Mouse (Mus musculus) hindbrain, postnatal 0 days (tissue): ENCODE results near the gene Ralgps2. TPM values are rescaled to one million over a fixed set of nuclear protein-coding genes. Genes with fewer than 3 reads are reported as not detected.

Source experiments
- ATAC-seq: fragments of 200-750 bp; cut with Nextera tagmentation; 2 replicates; pipeline ENCODE4 v1.8.0; 2017; ENCODE audit warnings: mild to moderate bottlenecking, moderate TSS enrichment, moderate library complexity
- DNase-seq: peaks from one replicate; pipeline ENCODE4 v3.0.0-alpha.2; 2015; ENCODE audit warnings: low spot score
- H3K27ac ChIP-seq: fragments of 300-500 bp; sonication (generic); 2 replicates; pipeline ENCODE4 v1.5.1; 2014; ENCODE audit warnings: mild to moderate bottlenecking
- H3K27me3 ChIP-seq: fragments of 300-500 bp; sonication (generic); 2 replicates; pipeline ENCODE4 v1.6.1; 2014; ENCODE audit warnings: low read length, mixed read lengths; ENCODE audit not compliant: insufficient read depth
- H3K36me3 ChIP-seq: fragments of 300-500 bp; sonication (generic); 2 replicates; pipeline ENCODE4 v1.6.1; 2014; ENCODE audit warnings: low read length, mixed read lengths; ENCODE audit not compliant: insufficient read depth
- H3K4me1 ChIP-seq: fragments of 300-500 bp; sonication (generic); 2 replicates; pipeline ENCODE4 v1.6.1; 2014; ENCODE audit warnings: antibody characterized with exemption, low read length, mixed read lengths; ENCODE audit not compliant: insufficient read depth
- H3K4me2 ChIP-seq: fragments of 300-500 bp; sonication (generic); 2 replicates; pipeline ENCODE4 v1.6.1; 2014; ENCODE audit warnings: low read depth, mild to moderate bottlenecking, low read length, moderate library complexity, mixed read lengths
- H3K4me3 ChIP-seq: fragments of 300-500 bp; sonication (generic); 2 replicates; pipeline ENCODE4 v1.5.1; 2014; ENCODE audit warnings: low read length
- H3K9ac ChIP-seq: fragments of 300-500 bp; sonication (generic); replicated peaks from 2 replicates; pipeline ENCODE4 v1.6.1; 2014; ENCODE audit warnings: mild to moderate bottlenecking, low read length, moderate library complexity, mixed read lengths
- H3K9me3 ChIP-seq: fragments of 300-500 bp; sonication (generic); 2 replicates; pipeline ENCODE4 v1.6.1; 2016; ENCODE audit warnings: low read length, mixed read lengths
- CTCF ChIP-seq: IDR thresholded peaks from 2 replicates; pipeline ENCODE4 v1.5.1; 2016; ENCODE audit warnings: antibody characterized with exemption, control low read depth, low read depth
- WGBS: fragments of 180-500 bp; shearing (Covaris S2); extraction: QIAGEN DNeasy Blood & Tissue Kit; methylation state at CpG from one replicate; pipeline ENCODE4 v1.1.7; 2014; 5-methylcytosine and 5-hydroxymethylcytosine counted together
- polyA plus RNA-seq: library from polyadenylated mRNA; unstranded; fragments of >200 nt; fragmentation: Nextera tagmentation; extraction: Ambion mirVana; gene quantifications from 2 replicates; pipeline ENCODE4 v1.2.1, GENCODE M21; 2015
- total RNA-seq: library from RNA; depleted of rRNA; stranded (reverse); fragments of >200 nt; gene quantifications from 2 replicates; pipeline ENCODE4 v1.2.3, GENCODE M21; 2014

Gene Ralgps2
- total and polyA plus RNA-seq, 2 experiments from 2014 or later, result 52.8 to 70.1 TPM

- no peaks in the 10 kb centered on the region for H3K9me3 ChIP-seq
Observed at GRCm38 (mm10) chr1:156923511-156923910, 15.9 kb downstream of the Ralgps2 start.

GRCm38 (mm10) chr1:156922921-156923320 is 16.5 kb downstream of the Ralgps2 start:
- no peaks in the 10 kb centered on the region for H3K36me3 ChIP-seq
- no peaks in the 10 kb centered on the region for H3K9me3 ChIP-seq
- ATAC-seq (no peak), DNase-seq (no peak)
- no peaks in the 10 kb centered on the region for H3K27me3 ChIP-seq
- H3K27ac ChIP-seq, result no peak overlapping the region
- H3K9ac ChIP-seq, result no peak overlapping the region
- H3K4me1 ChIP-seq, result no peaks in the 10 kb centered on the region
- 79% methylated on average over 6 of the region's 6 CpGs for WGBS
- no peak overlapping the region for H3K4me3 ChIP-seq
- no peak overlapping the region for H3K4me2 ChIP-seq
- TF ChIP-seq CTCF, result no peak

More at GRCm38 (mm10) chr1:156923511-156923910, 15.9 kb downstream of the Ralgps2 start:
- no peak for TF ChIP-seq CTCF
- DNase-seq, result no peak
- Histone ChIP-seq H3K9ac (no peak overlapping the region), H3K27ac (no peak overlapping the region), H3K4me3 (no peak overlapping the region), H3K4me1 (no peaks in the 10 kb centered on the region), H3K36me3 (no peaks in the 10 kb centered on the region), H3K27me3 (no peaks in the 10 kb centered on the region), H3K4me2 (no peak overlapping the region)
- no peak for ATAC-seq
- 91% methylated on average over 1 of the region's 1 CpGs for WGBS

GRCm38 (mm10) chr1:156921290-156921994 is 18.0 kb downstream of the Ralgps2 start:
- Histone ChIP-seq H3K4me1 (no peaks in the 10 kb centered on the region), H3K27ac (0 out of 2 replicates have a peak overlapping the region, but pooled peaks have one; percentile 20), H3K36me3 (no peaks in the 10 kb centered on the region), H3K27me3 (no peaks in the 10 kb centered on the region), H3K9me3 (no peaks in the 10 kb centered on the region), H3K4me3 (no peak overlapping the region), H3K4me2 (no peak overlapping the region), H3K9ac (no peak overlapping the region)
- WGBS, result 70% methylated on average over 12 of the region's 12 CpGs
- ATAC-seq (no peak), DNase-seq (no peak)
- no peak for TF ChIP-seq CTCF

- Histone ChIP-seq H3K27me3 (no peaks in the 10 kb centered on the region), H3K36me3 (no peaks in the 10 kb centered on the region), H3K4me1 (peaks cover 2% of the 10 kb centered on the region; the same call in 1 of the 2 replicates), H3K9ac (no peak overlapping the region), H3K4me2 (no peak overlapping the region), H3K9me3 (no peaks in the 10 kb centered on the region), H3K4me3 (no peak overlapping the region), H3K27ac (no peak overlapping the region)
- 11% methylated on average over 3 of the region's 3 CpGs for WGBS
- peak; percentile 93 for DNase-seq
- ATAC-seq, result no peak
- peak; percentile 76 for TF ChIP-seq CTCF
Observed at GRCm38 (mm10) chr1:156917460-156917859, 22.0 kb downstream of the Ralgps2 start.

GRCm38 (mm10) chr1:156916361-156916760 is 23.1 kb downstream of the Ralgps2 start:
- H3K27me3 ChIP-seq, result no peaks in the 10 kb centered on the region
- H3K27ac ChIP-seq, result no peak overlapping the region
- H3K9me3 ChIP-seq, result no peaks in the 10 kb centered on the region
- WGBS, result 62% methylated on average over 3 of the region's 3 CpGs
- H3K9ac ChIP-seq, result no peak overlapping the region
- H3K4me3 ChIP-seq, result no peak overlapping the region
- peaks cover 2% of the 10 kb centered on the region; the same call in 1 of the 2 replicates for H3K4me1 ChIP-seq
- ATAC-seq (no peak), DNase-seq (no peak)
- no peaks in the 10 kb centered on the region for H3K36me3 ChIP-seq
- no peak overlapping the region for H3K4me2 ChIP-seq
- no peak for TF ChIP-seq CTCF

- no peaks in the 10 kb centered on the region for H3K9me3 ChIP-seq
- H3K27ac ChIP-seq, result no peak overlapping the region
- no peak overlapping the region for H3K4me2 ChIP-seq
- ATAC-seq (no peak), DNase-seq (no peak)
- peaks cover 2% of the 10 kb centered on the region; the same call in 1 of the 2 replicates for H3K4me1 ChIP-seq
- no peak overlapping the region for H3K9ac ChIP-seq
- no peaks in the 10 kb centered on the region for H3K36me3 ChIP-seq
- no peaks in the 10 kb centered on the region for H3K27me3 ChIP-seq
- WGBS, result 68% methylated on average over 5 of the region's 5 CpGs
- TF ChIP-seq CTCF, result no peak
- no peak overlapping the region for H3K4me3 ChIP-seq
Observed at GRCm38 (mm10) chr1:156914942-156915341, 24.5 kb downstream of the Ralgps2 start.

- H3K4me2 ChIP-seq, result no peak overlapping the region
- H3K9me3 ChIP-seq, result no peaks in the 10 kb centered on the region
- no peak for ATAC-seq
- 89% methylated on average over 6 of the region's 6 CpGs for WGBS
- DNase-seq, result no peak
- no peak overlapping the region for H3K9ac ChIP-seq
- no peak overlapping the region for H3K4me3 ChIP-seq
- H3K4me1 ChIP-seq, result peaks cover 2% of the 10 kb centered on the region; the same call in 1 of the 2 replicates
- TF ChIP-seq CTCF, result no peak
- H3K27ac ChIP-seq, result no peak overlapping the region
- no peaks in the 10 kb centered on the region for H3K36me3 ChIP-seq
- H3K27me3 ChIP-seq, result no peaks in the 10 kb centered on the region
Observed at GRCm38 (mm10) chr1:156913190-156913589, 26.2 kb downstream of the Ralgps2 start.
